Mouse (Mus musculus) embryonic facial prominence, embryonic 13.5 days (tissue): ENCODE data around the gene Prps1. TPM values are rescaled to one million over a fixed set of nuclear protein-coding genes. Genes with fewer than 3 reads are reported as not detected.

ENCODE experiments used
- ATAC-seq: fragments of 200-750 bp; cut with Nextera tagmentation; 2 replicates; pipeline ENCODE4 v1.8.0; 2017; ENCODE audit warnings: low read depth; ENCODE audit not compliant: insufficient number of reproducible peaks, insufficient read depth, low FRiP score, low TSS enrichment
- H3K27ac ChIP-seq: fragments of 300-500 bp; sonication (generic); 2 replicates; pipeline ENCODE4 v1.5.1; 2015; ENCODE audit warnings: moderate library complexity, mild to moderate bottlenecking, inconsistent platforms
- H3K27me3 ChIP-seq: fragments of 300-500 bp; sonication (generic); 2 replicates; pipeline ENCODE4 v1.6.1; 2015; ENCODE audit warnings: mild to moderate bottlenecking, inconsistent platforms
- H3K36me3 ChIP-seq: fragments of 300-500 bp; sonication (generic); 2 replicates; pipeline ENCODE4 v1.6.1; 2015; ENCODE audit warnings: mild to moderate bottlenecking, inconsistent platforms
- H3K4me1 ChIP-seq: fragments of 300-500 bp; sonication (generic); 2 replicates; pipeline ENCODE4 v1.6.1; 2015; ENCODE audit warnings: inconsistent platforms
- H3K4me2 ChIP-seq: fragments of 300-500 bp; sonication (generic); 2 replicates; pipeline ENCODE4 v1.6.1; 2015; ENCODE audit warnings: moderate library complexity, mild to moderate bottlenecking, inconsistent platforms
- H3K4me3 ChIP-seq: fragments of 300-500 bp; sonication (generic); 2 replicates; pipeline ENCODE4 v1.5.1; 2015; ENCODE audit warnings: mild to moderate bottlenecking, inconsistent platforms
- H3K9ac ChIP-seq: fragments of 300-500 bp; sonication (generic); 2 replicates; pipeline ENCODE4 v1.6.1; 2015; ENCODE audit warnings: mild to moderate bottlenecking, inconsistent platforms
- H3K9me3 ChIP-seq: fragments of 300-500 bp; sonication (generic); 2 replicates; pipeline ENCODE4 v1.6.1; 2016; ENCODE audit warnings: inconsistent platforms
- WGBS: fragments of 180-500 bp; shearing (Covaris S2); methylation state at CpG from one replicate; pipeline ENCODE4 v1.1.7; 2015; ENCODE audit warnings: mixed read lengths; 5-methylcytosine and 5-hydroxymethylcytosine counted together
- polyA plus RNA-seq: library from polyadenylated mRNA; unstranded; fragments of >200 nt; fragmentation: Nextera tagmentation; extraction: Ambion mirVana; gene quantifications from 2 replicates; pipeline ENCODE4 v1.2.1, GENCODE M21; 2015

The Prps1 gene
- polyA plus RNA-seq, 1 experiment from 2014 or later, result 54.6 TPM

DNA sequence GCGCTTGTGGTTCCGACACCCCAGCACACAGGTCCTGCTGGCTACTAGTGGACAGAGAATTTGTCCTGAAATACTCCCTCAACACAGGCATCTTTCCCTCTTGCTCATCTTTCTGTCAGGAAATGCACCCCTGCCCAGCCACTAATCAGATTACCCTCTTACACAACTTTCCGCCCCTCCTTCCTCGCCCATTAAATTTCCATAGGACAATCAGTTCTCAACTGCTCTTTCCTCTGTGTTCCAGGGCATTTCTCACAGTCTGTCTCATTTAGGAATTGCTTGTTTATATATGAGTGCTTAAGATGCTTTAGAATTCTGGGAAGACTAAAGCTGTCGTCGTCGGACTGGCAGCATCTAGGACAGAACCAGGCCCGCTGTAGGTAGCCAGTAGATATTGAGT is 61.9 kb downstream of the Prps1 start:
- H3K36me3 ChIP-seq, result no peaks in the 10 kb centered on the region
- H3K27ac ChIP-seq, result no peak overlapping the region
- WGBS, result 76% methylated on average over 8 of the region's 8 CpGs
- H3K4me3 ChIP-seq, result no peak overlapping the region
- H3K27me3 ChIP-seq, result peaks cover 54% of the 10 kb centered on the region
- no peak overlapping the region for H3K4me2 ChIP-seq
- ATAC-seq, result no peak
- H3K9ac ChIP-seq, result no peak overlapping the region
- H3K4me1 ChIP-seq, result peaks cover 6% of the 10 kb centered on the region; the same call in 1 of the 2 replicates
- no peaks in the 10 kb centered on the region for H3K9me3 ChIP-seq

DNA sequence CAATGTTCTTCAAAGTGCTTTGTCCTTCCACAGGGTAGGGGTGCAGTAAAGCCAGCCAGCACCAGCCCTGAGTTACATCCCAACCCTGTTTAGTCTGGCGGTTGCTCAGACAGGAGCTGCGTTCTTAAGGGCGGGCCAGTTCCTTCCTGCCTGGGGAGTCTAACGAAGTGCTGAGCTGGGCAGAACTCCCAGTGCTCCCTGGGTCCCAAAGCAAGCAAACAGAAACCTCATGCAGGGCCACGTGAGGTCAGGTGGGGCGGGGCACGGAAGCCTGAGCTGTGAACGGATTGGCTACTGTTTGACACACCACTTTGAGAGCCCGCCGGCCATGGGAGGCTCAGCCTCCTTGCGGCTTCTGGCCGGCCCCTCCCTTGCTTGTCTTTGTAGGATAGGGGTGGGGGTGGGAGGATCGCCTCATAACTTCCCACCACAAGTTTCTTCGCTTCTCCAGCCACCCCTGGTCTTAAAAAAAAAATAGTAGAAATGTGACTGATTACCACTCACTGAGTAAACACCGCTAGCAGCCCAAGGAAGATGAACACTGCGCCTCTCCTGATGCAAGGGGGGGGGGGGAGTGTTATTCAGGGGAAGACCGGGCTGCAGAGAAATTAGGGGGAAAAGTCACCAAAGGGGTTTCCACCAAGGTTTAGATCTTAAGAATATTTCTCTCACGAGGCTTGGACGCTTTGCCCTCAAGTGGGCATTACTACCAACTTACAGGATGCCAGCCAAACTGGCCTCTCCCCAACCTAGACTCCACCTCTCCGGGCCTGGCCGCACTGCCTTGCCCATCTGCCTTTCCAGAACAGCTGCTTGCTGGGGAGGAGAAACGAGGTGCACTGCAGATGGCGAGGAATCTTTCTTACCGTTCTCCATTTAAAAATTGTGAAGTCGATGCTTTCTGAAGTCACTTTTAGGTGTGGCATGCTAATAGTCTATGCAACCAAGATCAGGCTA is 64.0 kb downstream of the Prps1 start:
- no peak overlapping the region for H3K9ac ChIP-seq
- ATAC-seq, result peak; percentile 95
- WGBS, result 30% methylated on average over 25 of the region's 25 CpGs
- H3K27ac ChIP-seq, result peak overlapping the region; percentile 84
- peaks cover 6% of the 10 kb centered on the region; the same call in 1 of the 2 replicates for H3K4me1 ChIP-seq
- peak overlapping the region; percentile 24 for H3K4me3 ChIP-seq
- peak overlapping the region; percentile 52 for H3K4me2 ChIP-seq
- no peaks in the 10 kb centered on the region for H3K36me3 ChIP-seq
- no peaks in the 10 kb centered on the region for H3K9me3 ChIP-seq
- H3K27me3 ChIP-seq, result peaks cover 36% of the 10 kb centered on the region

DNA sequence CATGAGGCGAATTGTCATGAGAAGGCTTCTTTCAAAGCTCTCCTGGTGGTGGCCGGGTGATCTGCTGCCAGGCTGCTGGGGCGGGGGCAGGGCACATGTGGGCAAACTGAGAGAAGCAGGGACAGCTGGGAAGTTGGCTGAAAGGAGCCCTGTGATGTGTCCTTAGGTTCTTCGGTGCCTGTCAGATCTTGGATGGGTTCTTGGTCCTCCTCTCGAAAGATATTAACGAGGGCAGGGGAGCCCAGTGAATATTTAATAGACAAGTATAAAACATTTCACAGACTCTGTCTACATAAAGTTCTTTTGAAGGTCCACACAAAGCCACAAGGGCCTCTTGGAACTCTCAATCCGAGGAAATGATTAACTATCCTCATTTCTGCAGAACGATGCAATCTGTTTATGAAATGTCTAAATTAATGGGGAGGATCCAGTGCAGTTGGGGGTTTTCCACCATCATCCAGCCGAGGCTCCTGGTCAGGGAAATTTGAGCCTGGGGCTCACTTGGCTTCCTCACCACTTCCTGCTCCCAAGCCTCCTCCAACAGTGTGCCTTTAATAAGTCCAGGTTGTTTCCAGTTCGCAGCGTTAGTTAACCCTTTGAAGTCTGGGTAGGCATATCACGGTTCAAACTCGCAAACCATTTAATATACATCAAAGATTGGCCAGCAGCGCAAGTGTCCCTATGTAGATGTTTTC is 65.8 kb downstream of the Prps1 start:
- WGBS, result 47% methylated on average over 14 of the region's 14 CpGs
- Histone ChIP-seq H3K4me3 (no peak overlapping the region), H3K4me1 (peaks cover 6% of the 10 kb centered on the region; the same call in 1 of the 2 replicates), H3K27ac (no peak overlapping the region), H3K36me3 (no peaks in the 10 kb centered on the region), H3K27me3 (peaks cover 40% of the 10 kb centered on the region), H3K9ac (no peak overlapping the region), H3K9me3 (no peaks in the 10 kb centered on the region), H3K4me2 (no peak overlapping the region)
- ATAC-seq, result no peak

DNA sequence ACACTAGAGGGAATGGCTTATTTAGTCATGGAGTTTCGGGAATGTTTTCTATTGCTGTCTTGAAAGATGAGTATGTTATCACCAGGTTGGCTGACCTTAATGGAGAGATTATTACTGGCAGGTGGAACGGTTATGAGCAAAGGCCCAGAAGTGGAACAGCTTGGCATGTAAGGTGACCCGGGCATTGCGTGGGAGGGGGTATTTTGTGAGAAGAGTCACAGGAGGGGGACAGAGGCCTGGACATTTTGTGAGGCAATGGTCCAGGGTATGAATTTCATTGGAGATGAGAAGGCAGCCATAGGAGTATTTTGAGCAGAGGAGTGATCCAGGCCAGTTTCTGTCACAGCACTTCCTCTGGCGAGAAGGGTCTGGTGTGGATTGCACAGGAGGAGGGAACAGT is 67.8 kb downstream of the Prps1 start:
- 81% methylated on average over 5 of the region's 5 CpGs for WGBS
- peaks cover 8% of the 10 kb centered on the region; the same call in 1 of the 2 replicates for H3K4me1 ChIP-seq
- no peaks in the 10 kb centered on the region for H3K36me3 ChIP-seq
- no peak overlapping the region for H3K4me2 ChIP-seq
- ATAC-seq, result no peak
- H3K9ac ChIP-seq, result no peak overlapping the region
- H3K9me3 ChIP-seq, result no peaks in the 10 kb centered on the region
- H3K27me3 ChIP-seq, result peaks cover 36% of the 10 kb centered on the region
- no peak overlapping the region for H3K27ac ChIP-seq
- no peak overlapping the region for H3K4me3 ChIP-seq

Other genes with a start within 250 kb of the Prps1 start
- 0.26 and 0.41 TPM in 2 replicates for gene Frmpd3, start 114.3 kb upstream of the Prps1 start, polyA plus RNA-seq
- gene Tsc22d3, start 144.0 kb downstream of the Prps1 start, polyA plus RNA-seq, result 105 and 120 TPM in 2 replicates
- gene Mid2, start 208.0 kb downstream of the Prps1 start, polyA plus RNA-seq, result 4.1 and 4.2 TPM in 2 replicates